Mouse (Mus musculus): ENCODE results near the gene Fat4.

The Fat4 gene

DNA sequence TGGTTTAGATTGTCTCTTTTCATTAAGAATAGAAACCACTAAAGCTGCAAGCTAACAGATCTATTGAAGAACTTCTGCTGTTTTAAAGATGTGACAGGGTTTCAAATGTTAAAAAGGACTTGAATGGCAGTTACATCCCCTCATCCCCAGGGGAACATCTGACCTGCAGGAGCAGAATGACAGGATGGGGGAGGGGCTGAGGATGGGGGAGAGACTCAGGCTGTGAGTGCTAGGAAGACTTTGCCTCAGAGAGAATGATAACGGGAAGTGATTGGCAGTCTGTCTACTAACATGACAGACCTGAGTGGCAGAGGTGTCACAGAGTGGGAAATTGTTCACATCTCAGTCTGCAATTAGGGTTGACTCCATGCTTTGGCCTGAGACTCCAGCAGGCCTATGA, 14.1 kb downstream of the Fat4 start:
- in situ Hi-C loops (cut with MboI, MseI) = loop anchor here (25.0 kb wide), 1 partner anchor 1786 kb away; no protein-coding TSS in a partner anchor

DNA sequence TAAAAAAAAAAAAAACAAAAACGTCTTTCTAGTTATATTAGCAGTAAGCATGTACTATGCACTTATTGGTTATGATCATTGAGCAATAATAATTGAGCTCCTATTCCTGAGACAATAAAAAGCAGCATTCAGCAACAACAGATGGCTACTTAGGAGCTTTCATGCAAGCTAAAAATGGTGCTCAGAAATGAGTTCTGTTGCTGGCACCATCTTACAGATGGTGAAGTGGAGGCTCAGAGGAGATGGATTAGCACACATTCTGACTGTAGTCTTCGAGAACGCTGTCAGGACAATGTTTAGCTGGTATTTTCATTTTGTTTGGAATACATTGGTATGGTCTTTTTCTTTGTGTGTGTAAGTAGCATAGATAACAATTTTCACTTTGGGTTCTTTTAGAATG, 20.1 kb downstream of the Fat4 start:
- in situ Hi-C loops (cut with MboI, MseI) = loop anchor here (25.0 kb wide), 1 partner anchor 1780 kb away; no protein-coding TSS in a partner anchor

GRCm38 (mm10) chr3:38907676-38908425, 21.1 kb downstream of the Fat4 start:
- in situ Hi-C loops (cut with MboI, MseI) = loop anchor here (25.0 kb wide), 1 partner anchor 1779 kb away; no protein-coding TSS in a partner anchor

DNA sequence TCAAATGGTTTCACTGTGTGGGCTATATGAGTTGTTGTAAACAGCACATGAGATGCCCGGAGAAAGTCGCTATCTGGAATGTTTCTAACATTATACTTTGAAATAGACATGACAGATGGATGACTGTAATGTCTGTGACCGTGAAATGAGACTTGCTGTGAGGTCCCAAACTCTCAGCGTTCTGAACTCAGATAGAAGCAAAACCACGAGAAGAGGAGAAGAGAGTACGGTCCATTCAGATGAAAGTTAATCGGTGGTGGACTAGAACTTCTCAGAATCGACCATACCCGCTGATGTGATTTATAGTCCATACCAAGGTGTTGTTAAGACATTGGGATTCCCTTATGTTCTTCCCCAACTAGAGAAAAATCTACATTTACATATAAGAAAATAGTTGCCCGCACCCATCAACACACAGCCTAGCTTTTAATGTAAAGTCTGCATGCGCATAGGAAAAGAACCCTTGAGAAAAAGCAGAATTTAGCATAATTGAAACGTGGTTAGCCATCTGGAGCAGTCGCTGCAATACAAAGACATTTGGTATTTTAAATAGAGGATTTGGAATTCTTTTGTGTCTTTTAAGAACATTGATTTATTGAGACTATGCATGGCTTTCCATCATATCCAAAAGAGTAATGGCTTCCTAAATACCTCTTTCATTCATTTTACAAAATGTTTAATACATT, 21.8 kb downstream of the Fat4 start:
- in situ Hi-C loops (cut with MboI, MseI) = loop anchor here (25.0 kb wide), 1 partner anchor 1779 kb away; no protein-coding TSS in a partner anchor

DNA sequence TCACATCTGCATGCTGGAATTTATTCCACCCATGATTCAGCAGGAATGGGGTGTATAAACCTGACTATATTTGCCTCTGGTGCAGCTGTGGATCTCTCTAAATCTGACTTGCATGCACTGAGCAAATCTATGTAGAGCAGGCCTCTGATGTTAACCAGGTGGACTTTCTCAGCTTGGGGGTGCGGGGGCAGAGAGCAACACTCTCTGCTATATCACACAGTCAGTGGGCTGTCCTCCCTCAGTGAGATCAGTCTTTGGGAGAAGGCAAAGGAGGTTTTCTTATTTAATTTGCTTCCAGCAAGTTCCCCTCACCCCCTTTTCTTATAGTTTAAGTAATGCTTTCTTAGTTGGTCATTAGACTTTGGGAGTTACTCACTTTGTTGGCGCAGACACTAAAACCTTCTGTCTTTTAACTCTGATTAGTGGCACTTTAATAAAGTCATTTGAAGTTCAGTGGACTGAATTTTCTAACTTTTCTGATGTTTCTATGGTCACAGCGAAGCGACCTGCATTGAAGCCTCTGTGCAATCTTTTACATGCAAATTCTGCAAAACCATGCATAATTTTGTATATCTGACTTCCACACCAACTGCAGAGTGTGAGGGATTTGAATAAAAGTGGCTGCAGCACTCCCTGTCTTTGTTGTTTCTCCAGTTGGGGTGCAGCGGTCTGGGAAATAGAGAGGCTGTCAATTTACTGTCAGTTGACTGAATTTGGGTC, 26.2 kb downstream of the Fat4 start:
- in situ Hi-C loops (cut with MboI, MseI) = loop anchor here (25.0 kb wide), 1 partner anchor 1774 kb away; no protein-coding TSS in a partner anchor

DNA sequence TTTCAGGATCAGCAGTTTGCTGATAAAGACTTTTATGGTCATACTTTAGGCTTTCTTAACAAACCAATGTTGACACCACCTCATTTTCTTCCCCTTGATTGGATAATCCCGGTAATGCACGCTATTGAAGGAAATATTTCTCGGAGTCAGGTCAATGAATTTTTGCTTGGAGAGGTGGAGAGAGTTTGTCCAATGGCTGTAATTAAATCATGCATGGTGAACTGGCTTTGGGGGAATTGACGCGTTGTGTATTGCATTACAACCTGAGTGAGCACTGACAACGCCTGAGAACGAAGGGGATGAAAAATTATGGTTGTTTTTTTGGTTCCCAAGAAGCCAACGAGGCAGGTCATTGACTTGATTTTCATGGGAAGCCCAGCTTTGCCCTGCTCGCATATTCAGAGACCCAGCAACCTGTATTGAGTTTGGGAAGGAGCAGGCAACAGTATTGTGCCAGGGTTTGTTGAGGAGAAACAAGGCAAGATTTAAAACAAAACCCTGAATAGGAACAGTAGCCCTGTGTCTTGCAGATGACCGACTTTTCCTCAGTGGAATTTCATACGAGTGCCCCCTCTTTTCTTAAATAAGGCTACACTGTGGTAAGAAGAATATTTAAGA, 26.9 kb downstream of the Fat4 start:
- in situ Hi-C loops (cut with MboI, MseI) = loop anchor here (25.0 kb wide), 1 partner anchor 1774 kb away; no protein-coding TSS in a partner anchor

DNA sequence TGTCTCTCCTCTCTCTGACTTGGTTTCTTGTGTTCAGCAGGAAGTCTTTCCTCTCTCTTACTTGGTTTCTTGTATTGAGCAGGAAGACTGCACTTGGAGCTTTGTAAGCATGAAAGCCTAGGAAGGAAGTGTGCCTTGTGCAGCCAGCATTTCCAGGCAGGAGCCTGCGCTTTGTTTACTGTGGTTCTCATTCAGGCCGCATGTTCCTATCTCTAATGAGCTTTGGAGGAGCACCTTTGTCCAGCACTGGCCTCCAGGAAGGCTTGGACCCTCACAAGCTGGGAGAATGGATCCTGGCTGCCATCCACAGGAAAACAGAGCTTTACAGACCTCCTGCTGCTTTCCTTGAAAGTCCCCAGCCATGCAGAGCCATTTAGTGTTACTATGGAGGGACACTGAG, 32.2 kb downstream of the Fat4 start:
- in situ Hi-C loops (cut with MboI, MseI) = loop anchor here (25.0 kb wide), 1 partner anchor 1768 kb away; no protein-coding TSS in a partner anchor

DNA sequence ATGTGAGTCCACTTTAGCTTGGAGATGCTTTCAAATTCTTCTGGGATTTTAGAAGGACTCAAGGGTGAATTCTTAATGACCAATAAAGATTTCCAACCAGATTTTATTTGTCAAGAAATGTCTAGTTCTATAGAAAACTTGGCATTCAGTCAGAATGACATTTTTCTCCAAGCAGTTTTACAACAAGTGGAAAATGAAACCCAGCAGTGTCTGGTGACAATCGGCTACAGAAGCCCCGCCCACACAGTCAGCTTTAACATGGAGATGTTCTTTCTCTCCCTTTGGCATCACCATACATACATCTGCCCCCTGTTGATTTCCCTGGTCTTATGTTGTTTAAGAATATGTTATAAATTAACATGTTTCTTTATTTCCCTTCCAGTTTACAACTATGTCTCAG, 34.3 kb downstream of the Fat4 start:
- in situ Hi-C loops (cut with MboI, MseI) = loop anchor here (25.0 kb wide), 1 partner anchor 1766 kb away; no protein-coding TSS in a partner anchor

GRCm38 (mm10) chr3:38923251-38923686, 36.5 kb downstream of the Fat4 start:
- in situ Hi-C loops (cut with MboI, MseI) = loop anchor here (25.0 kb wide), 1 partner anchor 1764 kb away; no protein-coding TSS in a partner anchor

GRCm38 (mm10) chr3:38928076-38928686, 41.4 kb downstream of the Fat4 start:
- in situ Hi-C loops (cut with MboI, MseI) = no loop called here

GRCm38 (mm10) chr3:38928751-38929150, 42.0 kb downstream of the Fat4 start:
- in situ Hi-C loops (cut with MboI, MseI) = no loop called here

DNA sequence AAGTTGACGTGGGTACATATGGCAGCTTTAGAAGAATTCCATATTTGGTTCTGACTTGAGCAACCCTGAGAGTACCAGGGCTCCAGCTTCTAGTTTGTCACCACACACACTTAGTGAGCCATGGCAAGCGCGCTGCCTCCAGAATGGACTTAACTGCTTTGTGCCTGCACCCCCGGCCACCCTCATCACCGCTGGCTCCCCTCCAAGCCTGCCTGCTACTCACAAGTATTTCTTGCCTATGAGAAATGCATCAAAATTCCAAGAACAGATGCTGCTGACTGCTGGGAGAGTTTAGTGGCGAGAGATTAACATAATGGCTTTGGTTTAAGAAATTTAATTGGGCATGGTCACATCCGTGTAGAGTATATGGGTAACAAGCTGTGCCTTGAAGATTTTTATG, 48.0 kb downstream of the Fat4 start:
- in situ Hi-C loops (cut with MboI, MseI) = no loop called here

DNA sequence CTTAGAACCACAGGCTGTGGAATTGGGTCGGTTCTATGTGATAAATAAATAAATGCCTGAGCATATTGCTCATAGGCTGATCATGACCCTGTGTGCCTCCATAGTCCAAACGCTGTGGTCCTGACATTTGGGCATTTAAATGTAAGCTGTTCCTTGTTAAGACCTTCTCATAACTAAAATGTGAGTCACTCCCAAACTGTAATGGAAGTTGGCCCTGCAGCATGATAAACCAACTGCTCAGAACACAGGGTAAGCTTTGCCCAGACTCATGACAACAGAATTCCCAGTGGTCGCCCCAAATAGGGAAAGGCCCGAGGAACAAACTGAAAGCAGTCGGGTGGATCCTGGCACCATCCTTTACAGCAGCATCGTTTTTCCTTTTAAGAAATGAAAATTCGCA, 49.7 kb downstream of the Fat4 start:
- in situ Hi-C loops (cut with MboI, MseI) = no loop called here

DNA sequence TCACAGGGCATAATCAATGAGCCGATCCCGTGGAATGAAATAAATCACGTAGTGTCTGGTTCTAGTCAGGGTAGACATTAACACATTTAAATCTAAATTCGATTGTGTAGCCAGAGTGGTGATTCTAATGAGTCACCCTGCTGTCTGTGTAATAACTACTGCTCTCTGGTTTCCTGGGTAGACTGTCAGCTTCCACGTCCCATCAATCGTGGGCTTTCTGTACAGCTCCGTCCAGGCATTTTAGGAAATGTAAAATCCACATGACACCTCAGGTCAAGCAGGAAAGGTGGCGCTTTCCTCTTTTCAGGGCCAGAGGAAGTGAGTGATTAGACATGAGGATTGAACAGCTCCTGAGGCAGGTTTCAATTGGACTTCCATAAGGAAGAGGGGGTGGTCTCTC, 50.4 kb downstream of the Fat4 start:
- in situ Hi-C loops (cut with MboI, MseI) = no loop called here

DNA sequence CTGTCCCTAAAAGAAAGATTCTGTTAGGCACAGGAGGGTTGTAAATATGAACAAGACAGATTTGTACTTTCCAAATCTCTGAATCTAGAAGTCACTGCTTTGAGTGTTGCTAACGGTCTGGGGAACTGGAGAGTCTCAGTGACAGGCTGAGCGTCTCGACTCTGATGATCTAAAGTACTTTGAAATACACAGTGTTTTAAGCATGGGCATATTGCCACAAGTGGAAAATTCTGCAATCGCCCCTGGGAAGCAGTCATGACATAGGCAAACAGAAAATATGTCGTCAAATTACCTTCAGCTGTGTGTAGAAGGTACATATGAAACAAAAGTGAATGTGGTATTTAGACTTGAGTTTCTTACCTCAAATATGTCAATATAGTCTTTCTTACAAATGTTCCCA, 51.4 kb downstream of the Fat4 start:
- in situ Hi-C loops (cut with MboI, MseI) = no loop called here

- in situ Hi-C loops (cut with MboI, MseI) = no loop called here
Observed at GRCm38 (mm10) chr3:38939573-38939972, 52.8 kb downstream of the Fat4 start.

- in situ Hi-C loops (cut with MboI, MseI) = no loop called here
Observed at GRCm38 (mm10) chr3:38940327-38940726, 53.6 kb downstream of the Fat4 start.

DNA sequence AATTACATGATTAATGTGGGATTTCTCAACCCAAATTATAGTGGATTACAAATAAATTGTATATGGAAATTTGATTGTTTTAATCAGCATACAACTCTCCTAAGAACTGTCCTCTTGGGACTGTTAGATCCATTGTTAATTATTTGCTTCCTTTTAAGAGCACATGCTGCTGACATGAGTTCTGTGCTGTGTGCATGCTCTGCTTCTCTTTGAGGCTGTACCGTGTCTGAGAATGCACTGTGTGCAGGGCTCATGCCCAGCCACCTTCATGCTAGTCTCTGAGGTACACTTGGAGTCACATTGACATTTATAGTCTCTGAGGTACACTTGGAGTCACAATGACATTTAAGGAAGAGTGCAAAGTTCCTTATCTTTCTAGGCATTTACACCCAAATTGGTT, 58.4 kb downstream of the Fat4 start:
- in situ Hi-C loops (cut with MboI, MseI) = no loop called here

GRCm38 (mm10) chr3:38947706-38948105, 61.0 kb downstream of the Fat4 start:
- in situ Hi-C loops (cut with MboI, MseI) = no loop called here

DNA sequence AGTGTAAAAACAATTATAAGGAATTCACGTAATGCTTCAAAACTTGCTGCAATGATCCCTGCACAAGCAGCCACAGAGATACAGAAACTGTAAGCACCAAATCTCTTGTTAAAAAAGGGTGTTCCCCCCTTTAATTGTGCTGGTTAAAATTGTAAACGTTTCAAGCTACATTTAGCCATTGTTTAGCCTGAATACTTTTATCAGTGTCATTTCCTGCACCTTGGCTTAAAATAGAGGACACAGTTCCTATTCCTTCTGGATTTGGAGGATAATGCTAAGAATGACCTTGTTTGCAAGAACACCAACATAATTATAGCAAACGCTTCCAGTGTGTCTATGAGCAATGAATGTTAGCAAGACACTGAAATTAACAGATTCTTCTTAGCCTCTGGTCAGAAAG, 65.9 kb downstream of the Fat4 start:
- in situ Hi-C loops (cut with MboI, MseI) = no loop called here

DNA sequence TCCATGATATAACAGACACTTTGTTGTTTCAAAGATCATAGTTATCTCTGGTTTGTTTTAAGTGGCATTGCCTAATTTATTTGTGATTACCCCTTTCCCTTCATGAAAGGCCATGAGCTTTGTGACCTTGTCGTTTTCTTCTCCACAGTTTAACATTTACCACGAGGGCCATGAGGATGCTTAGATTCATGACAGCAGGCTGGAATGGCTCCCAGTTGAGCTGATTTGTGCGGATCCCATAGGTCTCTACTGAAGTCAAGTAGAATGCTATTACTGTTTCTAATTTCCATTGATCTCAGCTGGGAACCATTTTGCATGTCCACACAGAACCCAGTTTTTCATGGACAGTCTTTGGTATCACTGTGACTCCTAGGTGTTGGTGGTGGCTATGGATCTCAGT, 67.5 kb downstream of the Fat4 start:
- in situ Hi-C loops (cut with MboI, MseI) = no loop called here
